Mouse (Mus musculus) neutrophil, adult 59 days (primary cell): ENCODE data around the gene Serpinb1b. TPM values are rescaled to one million over a fixed set of nuclear protein-coding genes. Genes with fewer than 3 reads are reported as not detected.

ENCODE experiments used
- total RNA-seq, 2 experiments: library from RNA; stranded (reverse); gene quantifications; 1 replicate in 1 of 2; 2 replicates in 1 of 2; pipeline ENCODE4 v1.2.4; 2023

Serpinb1b gene
- not detected for total RNA-seq

DNA sequence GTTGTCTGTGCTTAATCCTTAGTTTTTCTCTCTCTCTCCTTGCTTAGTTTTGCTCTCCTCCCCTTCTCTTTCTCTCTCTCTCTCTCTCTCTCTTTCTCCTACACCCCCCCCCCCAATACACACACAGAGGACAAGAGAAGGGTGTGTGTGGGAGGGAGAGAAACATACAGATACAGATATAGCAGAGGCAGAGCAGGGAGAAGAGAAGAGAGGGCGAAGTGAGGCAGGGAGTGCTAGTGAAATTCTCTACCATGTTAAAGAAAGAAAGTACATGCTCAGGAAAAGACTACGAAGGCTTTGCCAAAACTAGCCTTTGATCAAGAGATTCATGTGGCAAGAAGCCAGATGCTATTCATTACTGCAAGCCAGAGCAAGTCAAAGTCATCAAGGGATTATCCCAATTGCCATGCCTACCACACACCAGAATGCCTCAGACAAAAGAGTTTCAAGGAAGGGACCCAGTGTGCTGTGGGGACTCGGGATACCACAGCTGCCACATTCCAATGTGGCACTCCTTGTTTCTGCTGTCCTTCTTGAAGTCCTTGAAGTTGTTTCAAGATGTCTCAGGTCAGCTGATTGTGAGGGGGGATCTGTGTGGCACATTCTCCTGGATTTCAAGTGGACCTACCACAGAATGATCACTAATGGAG is at the start of gene Serpinb1b:
Gene Serpinb1b, plus strand, starts transcription at position 520 of the 650 bp plus-strand sequence.

Other genes with a start within 250 kb of the Serpinb1b start
- 100 to 1,000 TPM; 339 to 366 TPM for gene Serpinb1a, start 227.4 kb upstream of the Serpinb1b start, total RNA-seq
- not detected for gene Serpinb1c, start 180.4 kb upstream of the Serpinb1b start, total RNA-seq
- under 1 TPM; 0.42 to 0.49 TPM for gene Serpinb6b, start 113.4 kb upstream of the Serpinb1b start, total RNA-seq
- under 1 TPM; 0.42 to 0.67 TPM for gene Serpinb9, start 75.3 kb upstream of the Serpinb1b start, total RNA-seq
- not detected for gene Serpinb9b, start 51.2 kb upstream of the Serpinb1b start, total RNA-seq
- not detected for gene Serpinb9c, start 81.2 kb downstream of the Serpinb1b start, total RNA-seq
- not detected for gene Serpinb9d, start 114.4 kb downstream of the Serpinb1b start, total RNA-seq
- not detected for gene Serpinb9e, start 171.0 kb downstream of the Serpinb1b start, total RNA-seq
- gene Serpinb9f, start 245.5 kb downstream of the Serpinb1b start, total RNA-seq, result not detected